Mouse (Mus musculus): ENCODE data around the gene Nek6. TPM values are rescaled to one million over a fixed set of nuclear protein-coding genes. Genes with fewer than 3 reads are reported as not detected.

The Nek6 gene
- total and polyA plus RNA-seq, 3 experiments = 3.7 to 5.4 TPM; not detected in 1

GRCm38 (mm10) chr2:38521618-38522017 is 10.2 kb downstream of the Nek6 start:
- Histone ChIP-seq H3K9ac (ENCODE audit: control insufficient read depth, low read depth, low read length, poor library complexity, severe bottlenecking) (no peak overlapping the region), H3K4me1 (ENCODE audit: control insufficient read depth in 1 of 2, insufficient read depth in 2 of 2, low read length in 2 of 2) (no peaks in the 10 kb centered on the region), H3K36me3 (ENCODE audit: control insufficient read depth in 1 of 2, insufficient read depth in 2 of 2, low read length in 2 of 2) (no peaks in the 10 kb centered on the region), H3K27me3 (ENCODE audit: control insufficient read depth in 1 of 2, insufficient read depth in 2 of 2, low read length in 2 of 2) (no peaks in the 10 kb centered on the region), H3K9me3 (replicated peaks; ENCODE audit: insufficient read depth, low read length) (no peaks in the 10 kb centered on the region), H3K27ac (ENCODE audit: control insufficient read depth, low read depth, low read length) (no peak overlapping the region), H3K79me2 (ENCODE audit: control insufficient read depth, insufficient read depth, low read length, poor library complexity) (no peaks in the 10 kb centered on the region), H3K4me3 (ENCODE audit: control insufficient read depth in 1 of 2, insufficient read depth in 1 of 2, low read depth in 2 of 2, low read length in 2 of 2) (no peak overlapping the region)
- DNase-seq (ENCODE audit: low read depth, low spot score) = no peak
- no peak for TF ChIP-seq NELFE (IDR thresholded peaks at IDR 0.05; ENCODE audit: low read depth, low read length)
- no peak for TF ChIP-seq JUND (IDR thresholded peaks at IDR 0.05; ENCODE audit: low read depth, low read length)
- no peak for TF ChIP-seq ETS1 (IDR thresholded peaks at IDR 0.05; ENCODE audit: low read depth, low read length)
- TF ChIP-seq MAX (IDR thresholded peaks at IDR 0.05; ENCODE audit: low read length) = no peak
- TF ChIP-seq MAZ (IDR thresholded peaks at IDR 0.05; ENCODE audit: low read depth, low read length) = no peak
- TF ChIP-seq ZMIZ1 (IDR thresholded peaks at IDR 0.05; ENCODE audit: low read depth, low read length) = no peak
- TF ChIP-seq ELF1 (IDR thresholded peaks at IDR 0.05; ENCODE audit: low read depth, low read length) = no peak
- TF ChIP-seq TCF12 (IDR thresholded peaks at IDR 0.05; ENCODE audit: low read depth, low read length) = no peak
- no peak for TF ChIP-seq GABPA (IDR thresholded peaks at IDR 0.05; ENCODE audit: low read depth, low read length)
- no peak for TF ChIP-seq MXI1 (IDR thresholded peaks at IDR 0.05; ENCODE audit: low read depth, low read length)
- TF ChIP-seq MAFK (IDR thresholded peaks at IDR 0.05; ENCODE audit: borderline replicate concordance, low read depth, low read length) = no peak
- TF ChIP-seq CTCF (IDR thresholded peaks at IDR 0.05 in 2 of 3, conservative IDR thresholded peaks at IDR 0.05 in 1 of 3; ENCODE audit: control insufficient read depth in 1 of 3, insufficient read depth in 1 of 3, low read depth in 2 of 3, low read length in 3 of 3, poor library complexity in 1 of 3, severe bottlenecking in 1 of 3) = no peak
- no peak for TF ChIP-seq SMC3 (IDR thresholded peaks at IDR 0.05; ENCODE audit: low read depth, low read length)
- no peak for TF ChIP-seq SIN3A (IDR thresholded peaks at IDR 0.05; ENCODE audit: low read length)
- no peak for TF ChIP-seq RCOR1 (IDR thresholded peaks at IDR 0.05; ENCODE audit: low read depth, low read length)
- no peak for TF ChIP-seq MEF2A (IDR thresholded peaks at IDR 0.05; ENCODE audit: extremely low read depth, insufficient replicate concordance, low read depth, low read length, poor library complexity, severe bottlenecking)

GRCm38 (mm10) chr2:38522354-38522753 is 10.9 kb downstream of the Nek6 start:
- Histone ChIP-seq H3K36me3 (ENCODE audit: control insufficient read depth in 1 of 2, insufficient read depth in 2 of 2, low read length in 2 of 2) (no peaks in the 10 kb centered on the region), H3K27ac (ENCODE audit: control insufficient read depth, low read depth, low read length) (no peak overlapping the region)
- TF ChIP-seq POLR2A (IDR thresholded peaks at IDR 0.05; ENCODE audit: control insufficient read depth in 1 of 2, insufficient read depth in 1 of 2, low read depth in 1 of 2, low read length in 2 of 2, poor library complexity in 1 of 2) (no peak), CHD1 (IDR thresholded peaks at IDR 0.05; ENCODE audit: low read depth, low read length) (no peak), ZC3H11A (IDR thresholded peaks at IDR 0.05; ENCODE audit: low read depth, low read length) (no peak), TAL1 (IDR thresholded peaks at IDR 0.05; ENCODE audit: low read length) (no peak), E2F4 (IDR thresholded peaks at IDR 0.05; ENCODE audit: borderline replicate concordance, low read depth, low read length) (no peak), ELF1 (IDR thresholded peaks at IDR 0.05; ENCODE audit: low read depth, low read length) (no peak), TCF12 (IDR thresholded peaks at IDR 0.05; ENCODE audit: low read depth, low read length) (no peak), USF2 (IDR thresholded peaks at IDR 0.05; ENCODE audit: borderline replicate concordance in 1 of 2, insufficient read depth in 1 of 2, low read depth in 1 of 2, low read length in 2 of 2) (no peak), GATA1 (IDR thresholded peaks at IDR 0.05; ENCODE audit: low read depth, low read length) (no peak), MAX (IDR thresholded peaks at IDR 0.05; ENCODE audit: low read length) (no peak), USF1 (IDR thresholded peaks at IDR 0.05; ENCODE audit: low read depth, low read length) (no peak)

More at GRCm38 (mm10) chr2:38522354-38522753, 10.9 kb downstream of the Nek6 start:
- Histone ChIP-seq H3K79me2 (ENCODE audit: control insufficient read depth, insufficient read depth, low read length, poor library complexity) (no peaks in the 10 kb centered on the region), H3K4me3 (ENCODE audit: control insufficient read depth in 1 of 2, insufficient read depth in 1 of 2, low read depth in 2 of 2, low read length in 2 of 2) (no peak overlapping the region), H3K27me3 (ENCODE audit: control insufficient read depth in 1 of 2, insufficient read depth in 2 of 2, low read length in 2 of 2) (no peaks in the 10 kb centered on the region), H3K4me1 (ENCODE audit: control insufficient read depth in 1 of 2, insufficient read depth in 2 of 2, low read length in 2 of 2) (no peaks in the 10 kb centered on the region), H3K9me3 (replicated peaks; ENCODE audit: insufficient read depth, low read length) (no peaks in the 10 kb centered on the region), H3K9ac (ENCODE audit: control insufficient read depth, low read depth, low read length, poor library complexity, severe bottlenecking) (no peak overlapping the region)
- no peak for DNase-seq (ENCODE audit: low read depth, low spot score)

Measured in MEL (cell line).